Mouse (Mus musculus) limb, embryonic 11.5 days (tissue): Measurements from ENCODE around the gene Ccdc51. TPM values are rescaled to one million over a fixed set of nuclear protein-coding genes. Genes with fewer than 3 reads are reported as not detected.

ENCODE experiments used
- ATAC-seq: fragments of 200-750 bp; cut with Nextera tagmentation; 2 replicates; pipeline ENCODE4 v1.8.0; 2017; ENCODE audit warnings: low read depth; ENCODE audit not compliant: insufficient number of reproducible peaks, low FRiP score, low TSS enrichment
- DNase-seq: peaks from one replicate; pipeline ENCODE4 v3.0.0-alpha.2; 2015; ENCODE audit warnings: low spot score
- H3K27ac ChIP-seq: fragments of 300-500 bp; sonication (generic); replicated peaks from 2 replicates; pipeline ENCODE4 v1.5.1; 2014; ENCODE audit warnings: low read depth, mild to moderate bottlenecking, low read length
- H3K27me3 ChIP-seq: fragments of 300-500 bp; sonication (generic); 2 replicates; pipeline ENCODE4 v1.6.1; 2014; ENCODE audit warnings: mild to moderate bottlenecking, low read length, mixed read lengths; ENCODE audit not compliant: control insufficient read depth, insufficient read depth
- H3K36me3 ChIP-seq: fragments of 300-500 bp; sonication (generic); 2 replicates; pipeline ENCODE4 v1.6.1; 2014; ENCODE audit warnings: mild to moderate bottlenecking, low read length, moderate library complexity, mixed read lengths; ENCODE audit not compliant: control insufficient read depth, insufficient read depth
- H3K4me1 ChIP-seq: fragments of 300-500 bp; sonication (generic); 2 replicates; pipeline ENCODE4 v1.6.1; 2014; ENCODE audit warnings: low read length, mixed read lengths; ENCODE audit not compliant: control insufficient read depth, insufficient read depth
- H3K4me2 ChIP-seq: fragments of 300-500 bp; sonication (generic); 2 replicates; pipeline ENCODE4 v1.6.1; 2014; ENCODE audit warnings: low read depth, mild to moderate bottlenecking, moderate library complexity; ENCODE audit not compliant: severe bottlenecking
- H3K4me3 ChIP-seq: fragments of 300-500 bp; sonication (generic); 2 replicates; pipeline ENCODE4 v1.5.1; 2014; ENCODE audit warnings: low read depth, low read length
- H3K9ac ChIP-seq: fragments of 300-500 bp; sonication (generic); 2 replicates; pipeline ENCODE4 v1.6.1; 2014; ENCODE audit warnings: mild to moderate bottlenecking, low read length
- H3K9me3 ChIP-seq: fragments of 300-500 bp; sonication (generic); 2 replicates; pipeline ENCODE4 v1.6.1; 2016; ENCODE audit warnings: low read length; ENCODE audit not compliant: control insufficient read depth
- WGBS: fragments of 180-500 bp; shearing (Covaris S2); extraction: QIAGEN DNeasy Blood & Tissue Kit; methylation state at CpG from one replicate; pipeline ENCODE4 v1.1.7; 2014; 5-methylcytosine and 5-hydroxymethylcytosine counted together
- polyA plus RNA-seq: library from polyadenylated mRNA; unstranded; fragments of >200 nt; fragmentation: Nextera tagmentation; extraction: Ambion mirVana; gene quantifications from 2 replicates; pipeline ENCODE4 v1.2.1, GENCODE M21; 2014

Gene Ccdc51
- polyA plus RNA-seq, 1 experiment from 2014 or later: 14.9 TPM

- WGBS: 93% methylated on average over 16 of the region's 16 CpGs
These were observed 22.0 kb upstream of the Ccdc51 start for GRCm38 (mm10) chr9:109060184-109060897.

DNA sequence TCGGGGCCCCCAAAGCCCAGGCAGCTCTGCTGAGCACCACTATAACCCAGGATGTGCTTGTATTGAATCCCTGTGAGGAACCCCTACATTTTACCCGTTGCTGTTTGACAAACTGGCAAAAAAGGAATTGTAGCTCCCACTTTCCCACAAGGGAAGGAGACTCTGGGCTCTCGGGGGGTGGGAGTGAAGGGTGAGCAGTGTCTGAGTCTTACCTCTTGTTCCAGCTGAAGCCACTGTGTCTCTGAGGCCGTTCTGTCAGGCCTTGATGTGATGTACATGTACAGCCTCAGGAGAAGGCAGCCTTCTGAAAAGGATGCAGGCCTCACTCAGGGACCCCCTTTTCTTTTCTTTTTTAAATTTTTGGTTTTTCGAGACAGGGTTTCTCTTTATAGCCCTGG is 21.4 kb upstream of the Ccdc51 start:
- H3K4me1 ChIP-seq: peaks cover 4% of the 10 kb centered on the region; the same call in 1 of the 2 replicates
- peaks cover 24% of the 10 kb centered on the region for H3K36me3 ChIP-seq
- no peak overlapping the region for H3K27ac ChIP-seq
- H3K4me2 ChIP-seq: no peak overlapping the region
- no peak overlapping the region for H3K4me3 ChIP-seq
- no peak for ATAC-seq
- no peak overlapping the region for H3K9ac ChIP-seq
- no peaks in the 10 kb centered on the region for H3K27me3 ChIP-seq
- no peak for DNase-seq
- 90% methylated on average over 5 of the region's 5 CpGs for WGBS
- no peaks in the 10 kb centered on the region for H3K9me3 ChIP-seq

More at GRCm38 (mm10) chr9:109060184-109060897, 22.0 kb upstream of the Ccdc51 start:
- H3K36me3 ChIP-seq: peaks cover 23% of the 10 kb centered on the region
- peaks cover 4% of the 10 kb centered on the region; the same call in 1 of the 2 replicates for H3K4me1 ChIP-seq
- no peak overlapping the region for H3K4me2 ChIP-seq
- no peak overlapping the region for H3K9ac ChIP-seq
- H3K27ac ChIP-seq: no peak overlapping the region
- H3K27me3 ChIP-seq: no peaks in the 10 kb centered on the region
- H3K9me3 ChIP-seq: no peaks in the 10 kb centered on the region
- DNase-seq (no peak), ATAC-seq (no peak)
- no peak overlapping the region for H3K4me3 ChIP-seq

GRCm38 (mm10) chr9:109068095-109068735 is 14.1 kb upstream of the Ccdc51 start:
- Histone ChIP-seq H3K4me1 (peaks cover 8% of the 10 kb centered on the region), H3K4me3 (no peak overlapping the region), H3K27me3 (no peaks in the 10 kb centered on the region), H3K36me3 (peaks cover 19% of the 10 kb centered on the region), H3K9ac (no peak overlapping the region), H3K4me2 (no peak overlapping the region), H3K27ac (no peak overlapping the region), H3K9me3 (no peaks in the 10 kb centered on the region)
- DNase-seq (no peak), ATAC-seq (no peak)
- 91% methylated on average over 3 of the region's 3 CpGs for WGBS

DNA sequence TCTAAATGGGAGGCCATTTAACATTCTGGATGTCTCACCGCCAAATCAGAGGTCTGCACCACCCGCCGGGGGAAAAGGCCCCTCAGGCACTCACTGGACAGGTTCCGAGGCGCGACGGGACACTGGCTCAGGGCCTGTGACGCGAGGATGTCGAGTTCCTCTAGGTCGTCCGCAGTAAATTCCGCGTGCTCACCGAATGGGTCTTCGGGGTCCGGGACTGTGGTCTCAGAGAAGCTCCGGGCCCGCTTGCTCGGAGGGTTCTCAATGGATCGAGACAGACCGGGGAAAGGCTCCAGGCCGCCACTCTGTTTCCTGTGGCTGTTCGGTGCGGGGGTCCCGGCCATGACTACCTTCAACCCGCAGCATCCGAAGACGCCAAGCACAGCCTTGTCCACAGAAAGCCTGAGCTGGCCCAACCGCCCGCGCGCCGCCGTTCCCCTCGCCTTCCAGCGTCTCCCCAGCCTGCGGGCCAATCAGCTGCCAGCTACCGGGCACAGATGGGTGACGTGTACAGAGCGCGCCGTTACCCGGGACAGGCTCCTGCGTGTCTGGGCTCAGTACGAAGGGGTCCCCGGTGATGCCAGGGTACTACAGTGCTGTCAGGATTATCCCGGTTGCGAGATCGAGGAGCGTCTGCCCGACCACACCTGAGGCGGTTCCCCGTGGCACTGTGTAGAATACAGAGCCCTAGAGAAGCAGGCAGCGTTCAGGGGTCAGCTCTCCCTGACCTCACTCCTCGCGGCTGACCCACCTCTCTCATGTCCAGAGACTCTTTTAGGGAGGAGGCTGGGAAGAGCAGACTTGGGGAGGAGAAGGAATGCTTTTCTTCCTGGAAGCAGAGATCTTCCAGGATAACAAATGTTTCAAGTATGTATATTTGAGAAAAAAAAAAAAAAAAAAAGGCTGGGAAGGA is 8.4 kb upstream of the Ccdc51 start, which contains the start of gene Atrip:
TSS of gene Atrip (minus strand) at position 464 of the 913 bp plus-strand sequence.
- no peaks in the 10 kb centered on the region for H3K9me3 ChIP-seq
- peak within 1 kb of the TSS; percentile 83 for H3K4me2 ChIP-seq
- H3K4me3 ChIP-seq: peak within 1 kb of the TSS; percentile 85
- ATAC-seq (peak; percentile 98), DNase-seq (peak; percentile 95)
- peak within 1 kb of the TSS; percentile 82 for H3K9ac ChIP-seq
- no peaks in the 10 kb centered on the region for H3K27me3 ChIP-seq
- H3K4me1 ChIP-seq: peaks cover 8% of the 10 kb centered on the region
- peaks cover 5% of the 10 kb centered on the region; the same call in 1 of the 2 replicates for H3K36me3 ChIP-seq
- peak within 1 kb of the TSS; percentile 58; the same call in 1 of the 2 replicates for H3K27ac ChIP-seq
- under 1% methylated on average over 57 of the region's 57 CpGs for WGBS

DNA sequence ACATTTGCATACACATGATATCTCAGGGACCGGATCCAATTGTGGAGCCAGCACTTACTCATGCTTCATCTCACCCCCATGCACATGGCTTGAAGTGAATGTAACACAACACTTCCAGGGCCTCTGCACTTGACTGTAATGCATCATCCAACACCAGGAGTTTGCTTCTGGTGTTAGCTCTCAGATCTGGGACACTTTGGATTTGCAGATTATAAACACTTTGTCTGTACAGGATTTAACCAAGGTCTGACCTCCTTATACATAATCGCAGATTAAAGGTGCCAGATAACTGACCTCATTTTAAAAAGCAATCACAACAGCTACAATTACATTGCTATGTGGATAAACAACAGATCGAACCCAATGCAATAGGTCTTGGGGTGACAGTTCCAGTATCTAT is 1.8 kb upstream of the Ccdc51 start:
- H3K36me3 ChIP-seq: peaks cover 2% of the 10 kb centered on the region; the same call in 1 of the 2 replicates
- no peak overlapping the region for H3K9ac ChIP-seq
- H3K27me3 ChIP-seq: no peaks in the 10 kb centered on the region
- no peak overlapping the region for H3K4me3 ChIP-seq
- DNase-seq (no peak), ATAC-seq (no peak)
- 92% methylated on average over 3 of the region's 3 CpGs for WGBS
- peaks cover 7% of the 10 kb centered on the region; the same call in 1 of the 2 replicates for H3K4me1 ChIP-seq
- H3K9me3 ChIP-seq: no peaks in the 10 kb centered on the region
- H3K27ac ChIP-seq: no peak overlapping the region
- H3K4me2 ChIP-seq: no peak overlapping the region

DNA sequence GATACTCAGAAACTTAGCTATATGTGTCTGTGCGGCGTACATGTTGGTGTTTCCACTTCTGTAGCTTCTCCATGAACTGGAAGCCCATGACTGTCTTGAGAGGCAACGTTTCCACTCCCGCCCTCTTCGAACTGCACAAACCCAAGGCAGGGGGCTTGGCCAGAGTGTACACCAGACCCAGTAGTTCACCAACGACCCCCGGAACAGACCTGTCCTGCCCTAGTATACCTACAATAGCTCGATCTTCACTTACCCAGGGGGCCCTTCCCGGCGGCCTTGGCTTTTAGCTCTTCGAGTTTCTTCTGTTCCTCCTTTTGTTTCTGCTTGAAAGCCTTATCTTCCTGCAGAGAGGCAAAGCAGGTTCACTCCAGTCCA is 557 bp upstream of the Ccdc51 start:
- ATAC-seq: peak; percentile 35
- Histone ChIP-seq H3K27ac (no peak overlapping the region), H3K4me2 (peak overlapping the region; percentile 91), H3K9ac (peak overlapping the region; percentile 72), H3K4me3 (peak overlapping the region; percentile 80), H3K36me3 (peaks cover 2% of the 10 kb centered on the region; the same call in 1 of the 2 replicates), H3K4me1 (peaks cover 7% of the 10 kb centered on the region; the same call in 1 of the 2 replicates), H3K9me3 (no peaks in the 10 kb centered on the region), H3K27me3 (no peaks in the 10 kb centered on the region)
- no peak for DNase-seq
- WGBS: 4% methylated on average over 11 of the region's 11 CpGs

DNA sequence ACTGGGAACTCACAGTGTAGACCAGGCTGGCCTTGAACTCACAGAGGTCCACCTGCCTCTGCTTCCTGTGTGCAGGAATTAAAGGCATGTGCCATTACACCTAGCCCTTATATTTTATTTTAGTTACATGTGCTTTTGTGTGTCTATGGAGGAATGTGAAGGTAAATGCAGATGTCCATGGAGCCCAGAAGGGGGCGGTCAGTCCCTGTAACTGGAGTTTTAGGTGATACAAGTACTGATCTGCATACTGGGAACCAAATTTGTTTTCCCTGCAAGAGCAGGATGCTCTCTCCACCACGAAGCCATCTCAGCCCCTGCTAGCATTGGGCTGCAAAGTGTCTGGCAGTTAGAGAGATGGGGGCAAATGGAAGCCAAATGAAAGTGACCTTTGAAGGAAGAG is 2.6 kb downstream of the Ccdc51 start:
- Histone ChIP-seq H3K4me1 (peaks cover 9% of the 10 kb centered on the region; the same call in 1 of the 2 replicates), H3K9me3 (no peaks in the 10 kb centered on the region), H3K36me3 (peaks cover 2% of the 10 kb centered on the region; the same call in 1 of the 2 replicates), H3K4me3 (no peak overlapping the region), H3K9ac (no peak overlapping the region), H3K4me2 (no peak overlapping the region), H3K27ac (no peak overlapping the region), H3K27me3 (no peaks in the 10 kb centered on the region)
- ATAC-seq (no peak), DNase-seq (peak; percentile 49)
- 15% methylated on average over 2 of the region's 2 CpGs for WGBS

DNA sequence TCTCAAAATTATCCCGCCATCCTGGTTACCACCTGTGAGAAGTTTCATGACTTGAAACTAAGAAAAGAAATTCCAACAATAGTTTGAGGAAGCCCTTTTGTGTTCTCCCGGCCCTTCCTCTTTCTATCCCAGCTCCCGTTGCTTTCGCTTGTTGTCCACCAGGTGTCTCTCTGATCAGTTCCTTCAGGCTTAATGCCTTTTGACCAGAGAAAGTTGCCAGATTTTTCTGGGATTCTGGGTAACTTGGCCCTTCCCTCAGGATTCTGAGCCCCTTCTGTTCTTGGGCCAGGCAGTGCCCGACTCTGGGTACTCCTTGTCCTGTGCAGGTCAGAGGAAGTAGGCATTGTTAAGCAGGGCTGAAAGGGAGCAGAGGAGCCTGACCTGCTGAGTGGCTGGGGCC is 5.7 kb downstream of the Ccdc51 start:
- 26% methylated on average over 5 of the region's 5 CpGs for WGBS
- no peak overlapping the region for H3K4me2 ChIP-seq
- no peak overlapping the region for H3K27ac ChIP-seq
- no peak overlapping the region for H3K4me3 ChIP-seq
- H3K9ac ChIP-seq: no peak overlapping the region
- 0 out of 2 replicates have a peak, but pooled peaks cover 3% of the 10 kb centered on the region for H3K4me1 ChIP-seq
- DNase-seq: no peak
- no peaks in the 10 kb centered on the region for H3K27me3 ChIP-seq
- ATAC-seq: no peak
- H3K9me3 ChIP-seq: no peaks in the 10 kb centered on the region
- no peaks in the 10 kb centered on the region for H3K36me3 ChIP-seq
